Mouse (Mus musculus): ENCODE data around the gene Cnr2. TPM values are rescaled to one million over a fixed set of nuclear protein-coding genes. Genes with fewer than 3 reads are reported as not detected.

The Cnr2 gene
- total RNA-seq, 4 experiments from 2014 or later, result 0.08 to 0.98 (median 0.92) TPM; not detected in 1

- peak in 1 of 2 experiments; percentile 27 for DNase-seq (ENCODE audit: low spot score in 2 of 2)
These were observed 19.1 kb upstream of the Cnr2 start for GRCm38 (mm10) chr4:135875991-135876582.

- DNase-seq (ENCODE audit: low spot score in 2 of 2), result peak; percentile 63 to 69
These were observed 18.6 kb upstream of the Cnr2 start for GRCm38 (mm10) chr4:135876583-135877020.

GRCm38 (mm10) chr4:135877742-135878141 lies 17.5 kb upstream of the Cnr2 start:
- peak in 1 of 2 experiments; percentile 22 for DNase-seq (ENCODE audit: low spot score in 2 of 2)

GRCm38 (mm10) chr4:135879021-135879420 lies 16.2 kb upstream of the Cnr2 start:
- DNase-seq (ENCODE audit: low spot score in 2 of 2), result no peak

- DNase-seq (ENCODE audit: low spot score in 2 of 2), result no peak
These were observed 15.2 kb upstream of the Cnr2 start for GRCm38 (mm10) chr4:135880018-135880417.

- no peak for DNase-seq (ENCODE audit: low spot score in 2 of 2)
These were observed 14.6 kb upstream of the Cnr2 start for GRCm38 (mm10) chr4:135880576-135880975.

GRCm38 (mm10) chr4:135882023-135882422 lies 13.2 kb upstream of the Cnr2 start:
- DNase-seq (ENCODE audit: low spot score in 2 of 2), result no peak

- no peak for DNase-seq (ENCODE audit: low spot score in 2 of 2)
These were observed 11.8 kb upstream of the Cnr2 start for GRCm38 (mm10) chr4:135883401-135883851.

- DNase-seq (ENCODE audit: low spot score in 2 of 2), result no peak
These were observed 11.2 kb upstream of the Cnr2 start for GRCm38 (mm10) chr4:135883881-135884516.

GRCm38 (mm10) chr4:135884531-135884930 lies 10.7 kb upstream of the Cnr2 start:
- DNase-seq (ENCODE audit: low spot score in 2 of 2), result no peak

- no peak for DNase-seq (ENCODE audit: low spot score in 2 of 2)
These were observed 9.5 kb upstream of the Cnr2 start for GRCm38 (mm10) chr4:135885676-135886075.

GRCm38 (mm10) chr4:135886184-135886583 lies 9.0 kb upstream of the Cnr2 start:
- DNase-seq (ENCODE audit: low spot score in 2 of 2), result no peak

- no peak for DNase-seq (ENCODE audit: low spot score in 2 of 2)
These were observed 6.6 kb upstream of the Cnr2 start for GRCm38 (mm10) chr4:135888448-135889057.

- no peak for DNase-seq (ENCODE audit: low spot score in 2 of 2)
These were observed 5.9 kb upstream of the Cnr2 start for GRCm38 (mm10) chr4:135889146-135889883.

- DNase-seq (ENCODE audit: low spot score in 2 of 2), result peak; percentile 21 to 54
These were observed 5.3 kb upstream of the Cnr2 start for GRCm38 (mm10) chr4:135889884-135890283.

- DNase-seq (ENCODE audit: low spot score in 2 of 2), result no peak
These were observed 3.7 kb upstream of the Cnr2 start for GRCm38 (mm10) chr4:135891539-135891938.

- no peak for DNase-seq (ENCODE audit: low spot score in 2 of 2)
These were observed 2.3 kb upstream of the Cnr2 start for GRCm38 (mm10) chr4:135892884-135893283.

- DNase-seq (ENCODE audit: low spot score in 2 of 2), result no peak
These were observed 963 bp downstream of the Cnr2 start for GRCm38 (mm10) chr4:135896157-135896556.

- no peak for DNase-seq (ENCODE audit: low spot score in 2 of 2)
These were observed 3.3 kb downstream of the Cnr2 start for GRCm38 (mm10) chr4:135898380-135899049.

- no peak for DNase-seq (ENCODE audit: low spot score in 2 of 2)
These were observed 3.9 kb downstream of the Cnr2 start for GRCm38 (mm10) chr4:135899050-135899448.

- no peak for DNase-seq (ENCODE audit: low spot score in 2 of 2)
These were observed 4.8 kb downstream of the Cnr2 start for GRCm38 (mm10) chr4:135900008-135900407.

All from layer of hippocampus, adult 8-10 months (tissue).